Mouse (Mus musculus): ENCODE measurements around the gene Vps8. TPM values are rescaled to one million over a fixed set of nuclear protein-coding genes. Genes with fewer than 3 reads are reported as not detected.

Vps8 gene
- total and polyA plus RNA-seq, 3 experiments, result 13.6 to 17.6 (median 15.9) TPM

GRCm38 (mm10) chr16:21382152-21382911, 40.6 kb upstream of the Vps8 start (continued):
- no peak for TF ChIP-seq PAX5 (IDR thresholded peaks at IDR 0.05; ENCODE audit: low read length)
- TF ChIP-seq POLR2AphosphoS2 (IDR thresholded peaks at IDR 0.05; ENCODE audit: low read depth, low read length), result no peak
- TF ChIP-seq EP300 (IDR thresholded peaks at IDR 0.05; ENCODE audit: low read length), result peak; percentile 99
- TF ChIP-seq TCF12 (IDR thresholded peaks at IDR 0.05; ENCODE audit: low read depth, low read length), result peak; percentile 79; the same call in 1 of the 2 replicates
- TF ChIP-seq USF1 (IDR thresholded peaks at IDR 0.05; ENCODE audit: low read depth, low read length), result no peak
- TF ChIP-seq MAZ (IDR thresholded peaks at IDR 0.05; ENCODE audit: low read depth, low read length), result 0 out of 2 replicates have a peak, but pooled peaks have one; percentile 28
- 0 out of 2 replicates have a peak, but pooled peaks have one; percentile 56 for TF ChIP-seq E2F4 (IDR thresholded peaks at IDR 0.05; ENCODE audit: insufficient replicate concordance, low read depth, low read length)
- TF ChIP-seq USF2 (conservative IDR thresholded peaks at IDR 0.05; ENCODE audit: low read depth, low read length), result no peak
- no peak for TF ChIP-seq ZC3H11A (IDR thresholded peaks at IDR 0.05; ENCODE audit: low read depth, low read length)
- no peak for TF ChIP-seq NRF1 (IDR thresholded peaks at IDR 0.05; ENCODE audit: low read depth, low read length)
- peak; percentile 36; the same call in 1 of the 2 replicates for TF ChIP-seq HCFC1 (IDR thresholded peaks at IDR 0.05; ENCODE audit: low read depth, low read length)

- H3K79me2 ChIP-seq (replicated peaks; ENCODE audit: control insufficient read depth, extremely low read depth, insufficient read depth, poor library complexity, severe bottlenecking), result no peaks in the 10 kb centered on the region
- TF ChIP-seq EP300 (IDR thresholded peaks at IDR 0.05; ENCODE audit: low read length) (no peak), ETS1 (conservative IDR thresholded peaks at IDR 0.05; ENCODE audit: low read depth, low read length) (no peak), CHD1 (IDR thresholded peaks at IDR 0.05; ENCODE audit: low read depth, low read length) (no peak), MYC (IDR thresholded peaks at IDR 0.05; ENCODE audit: low read depth, low read length) (no peak), KAT2A (IDR thresholded peaks at IDR 0.05; ENCODE audit: insufficient replicate concordance, low read length) (no peak), USF2 (conservative IDR thresholded peaks at IDR 0.05; ENCODE audit: low read depth, low read length) (no peak), TCF12 (IDR thresholded peaks at IDR 0.05; ENCODE audit: low read depth, low read length) (no peak), CTCF (conservative IDR thresholded peaks at IDR 0.05 in 1 of 2, IDR thresholded peaks at IDR 0.05 in 1 of 2; ENCODE audit: low read depth in 2 of 2, low read length in 2 of 2) (no peak), JUN (IDR thresholded peaks at IDR 0.05; ENCODE audit: insufficient read depth, low read depth, low read length) (no peak), ZMIZ1 (IDR thresholded peaks at IDR 0.05; ENCODE audit: low read depth, low read length) (no peak)
- H3K27me3 ChIP-seq (replicated peaks), result no peaks in the 10 kb centered on the region
- dilution Hi-C loops (cut with MboI; ENCODE audit: extremely low pct_ligation_motif_present, extremely low pct_unique_long_range_greater_than_20kb, low sequenced_read_pairs) (no loop called here), in situ Hi-C loops (cut with MboI; ENCODE audit: low pct_ligation_motif_present, low pct_unique_long_range_greater_than_20kb, low sequenced_read_pairs) (no loop called here)
- no peaks in the 10 kb centered on the region for H3K9me3 ChIP-seq (replicated peaks; ENCODE audit: low read length)
- H3K36me3 ChIP-seq (replicated peaks in 1 of 2; ENCODE audit: control insufficient read depth in 1 of 2, insufficient read depth in 1 of 2, low read length in 1 of 2), result no peaks in the 10 kb centered on the region
- no peak overlapping the region for H3K9ac ChIP-seq (ENCODE audit: insufficient read depth, low read depth)
- no peak overlapping the region for H3K4me2 ChIP-seq (ENCODE audit: insufficient read depth, low read depth, poor library complexity, severe bottlenecking)
- H3K4me1 ChIP-seq (ENCODE audit: control insufficient read depth in 1 of 2, insufficient read depth in 2 of 2), result peaks cover 27 to 48% of the 10 kb centered on the region in 2 experiments
- H3K27ac ChIP-seq (ENCODE audit: insufficient read depth, low read depth), result no peak overlapping the region
- DNase-seq (ENCODE audit: extremely low read depth), result no peak
- H3K4me3 ChIP-seq (replicated peaks in 1 of 3; ENCODE audit: low read depth in 2 of 3, low read length in 2 of 3, poor library complexity in 1 of 3), result no peak overlapping the region
Measured at GRCm38 (mm10) chr16:21385926-21386881, 36.7 kb upstream of the Vps8 start.

All from CH12.LX (cell line).